Mouse (Mus musculus) bone marrow macrophage, adult 2 months (primary cell): ENCODE data around the gene Ahrr.

Source experiments
- CTCF ChIP-seq: IDR thresholded peaks from 2 replicates; pipeline ENCODE4 v1.5.1; 2012; ENCODE audit warnings: low read depth, mild to moderate bottlenecking, low read length, moderate library complexity
- POLR2A ChIP-seq: IDR thresholded peaks from 2 replicates; pipeline ENCODE4 v1.6.1; 2012; ENCODE audit warnings: mild to moderate bottlenecking, low read depth, low read length, borderline replicate concordance

DNA sequence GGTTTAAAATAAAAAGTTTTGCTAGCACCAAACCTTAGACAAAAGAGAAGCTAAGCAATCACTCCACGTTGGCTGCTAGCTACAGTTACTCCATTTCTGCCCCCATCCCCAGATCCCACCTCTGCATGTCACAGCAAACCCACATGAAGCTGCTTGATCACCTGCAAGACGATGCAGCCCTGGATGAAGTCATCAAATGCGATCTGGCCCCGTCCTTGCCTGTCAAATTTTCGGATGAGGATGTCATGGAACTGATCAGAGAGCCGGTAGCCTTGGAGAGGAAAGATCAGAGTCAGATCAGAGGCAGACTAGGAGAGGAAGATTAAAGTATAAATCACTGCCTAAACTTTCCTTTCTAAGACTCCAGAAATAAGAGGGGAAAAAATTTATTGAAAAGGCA, 13.2 kb upstream of the Ahrr start:
- no peak for TF ChIP-seq CTCF
- no peak for TF ChIP-seq POLR2A
